8 mouse cellular contexts compared by ENCODE assay signal in the genomic region with DNA sequence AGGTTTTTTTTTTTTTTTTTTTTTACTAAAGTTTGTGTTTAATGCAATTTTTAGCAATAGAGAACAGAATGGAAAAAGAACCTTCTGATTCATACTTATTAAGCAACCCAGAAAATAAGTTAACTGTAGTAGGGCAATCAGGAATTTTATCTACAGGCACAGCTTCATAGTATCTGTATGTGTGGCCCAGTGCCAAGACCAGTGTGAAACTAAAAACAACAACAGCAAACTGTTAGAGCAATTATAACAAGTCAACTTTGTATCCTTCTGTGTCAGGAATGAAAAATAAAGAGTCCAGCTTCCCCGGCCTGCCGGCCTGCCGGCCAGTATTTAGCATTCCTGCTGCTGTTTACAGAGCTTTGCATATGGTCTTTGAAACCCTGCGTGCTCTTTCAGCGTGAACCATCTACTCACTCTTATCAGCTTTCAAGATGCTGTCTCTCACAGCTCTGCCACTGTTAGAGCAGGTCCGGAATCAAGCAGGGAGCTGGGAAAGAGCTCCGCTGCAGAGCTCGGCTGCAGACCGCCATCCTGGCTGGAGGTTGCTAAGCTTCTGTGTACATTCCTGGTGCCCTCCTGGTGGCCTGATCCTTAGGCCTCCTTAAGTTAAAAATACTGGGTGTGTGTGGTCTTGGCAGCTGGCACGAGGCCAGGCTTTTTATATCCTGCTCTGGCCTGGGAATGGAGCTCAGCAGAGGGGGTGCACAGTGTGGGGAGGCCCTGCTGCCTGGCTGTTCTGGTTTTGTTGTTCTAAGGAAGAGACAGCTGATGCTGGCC.
DNase-seq lines count a peak whose midpoint lies in the region; ATAC-seq and TF ChIP-seq lines count a peak whose summit lies in the region.

No protein-coding gene starts in this region.

- 5% methylated on average over 10 of the region's 10 CpGs for WGBS in hindbrain, postnatal 0 days
- 55% methylated on average over 10 of the region's 10 CpGs for WGBS in liver, embryonic 12.5 days (ENCODE audit: insufficient replicate concordance)

- TF ChIP-seq CTCF in hindbrain, postnatal 0 days (IDR thresholded peaks at IDR 0.05; ENCODE audit: low read depth) = peak; percentile 13; the same call in 1 of the 2 replicates

- peaks cover 26% of the 10 kb centered on the region for H3K4me1 ChIP-seq in hindbrain, postnatal 0 days (ENCODE audit: insufficient read depth, low read length)
- peaks cover 65% of the 10 kb centered on the region for H3K4me1 ChIP-seq in liver, embryonic 12.5 days

- H3K27me3 ChIP-seq in hindbrain, postnatal 0 days (ENCODE audit: insufficient read depth, low read length) = no peaks in the 10 kb centered on the region
- no peaks in the 10 kb centered on the region for H3K27me3 ChIP-seq in liver, embryonic 12.5 days (replicated peaks)

- H3K36me3 ChIP-seq in hindbrain, postnatal 0 days (ENCODE audit: insufficient read depth, low read length) = 0 out of 2 replicates have a peak, but pooled peaks cover 5% of the 10 kb centered on the region
- no peaks in the 10 kb centered on the region for H3K36me3 ChIP-seq in liver, embryonic 12.5 days

- peak overlapping the region; percentile 73 for H3K27ac ChIP-seq in hindbrain, postnatal 0 days
- peak overlapping the region; percentile 20 for H3K27ac ChIP-seq in liver, embryonic 12.5 days

- DNase-seq in frontal cortex, postnatal 25 days (ENCODE audit: low spot score in 2 of 2) = no peak
- DNase-seq in cerebellum, postnatal 14 days = peak; percentile 52 to 65
- peak; percentile 62 to 73 for DNase-seq in gastrocnemius, adult 8-10 months (ENCODE audit: low spot score in 2 of 2)
- DNase-seq in hindbrain, postnatal 0 days (ENCODE audit: low spot score) = peak; percentile 75
- peak; percentile 46 for DNase-seq in neural tube, embryonic 10.5 days (ENCODE audit: extremely low spot score, low spot score)
- DNase-seq in B cell, adult 2 months = no peak

- H3K4me2 ChIP-seq in hindbrain, postnatal 0 days (ENCODE audit: low read depth, low read length) = peak overlapping the region; percentile 31
- peak overlapping the region; percentile 9; the same call in 1 of the 2 replicates for H3K4me2 ChIP-seq in liver, embryonic 12.5 days

- 0 out of 2 replicates have a peak, but pooled peaks have one; percentile 45 for ATAC-seq in frontal cortex, adult (ENCODE audit: low TSS enrichment)
- ATAC-seq in hindbrain, postnatal 0 days = peak; percentile 73
- peak; percentile 43; the same call in 1 of the 2 replicates for ATAC-seq in liver, embryonic 12.5 days

- H3K9ac ChIP-seq in hindbrain, postnatal 0 days (replicated peaks; ENCODE audit: low read length) = no peak overlapping the region
- no peak overlapping the region for H3K9ac ChIP-seq in liver, embryonic 12.5 days

- H3K9me3 ChIP-seq in hindbrain, postnatal 0 days (ENCODE audit: low read length) = no peaks in the 10 kb centered on the region
- H3K9me3 ChIP-seq in liver, embryonic 12.5 days (replicated peaks) = no peaks in the 10 kb centered on the region

- no peak overlapping the region for H3K4me3 ChIP-seq in hindbrain, postnatal 0 days (ENCODE audit: low read length)
- no peak overlapping the region for H3K4me3 ChIP-seq in liver, embryonic 12.5 days

Comparison
In these comparisons a context has a peak if more than half of its experiments do, and no peak if none do; other contexts are left out.
1. DNase-seq: peak in cerebellum, postnatal 14 days (2 of 2), gastrocnemius, adult 8-10 months (2 of 2), hindbrain, postnatal 0 days (single experiment) and neural tube, embryonic 10.5 days (single experiment); none in frontal cortex, postnatal 25 days (0 of 2) and B cell, adult 2 months (0 of 2).
2. Peak in every context shown above with its lines, with median percentiles within 50 percentile points of each other: ATAC-seq.